Mouse (Mus musculus): ENCODE results near the gene Zfp784. TPM values are rescaled to one million over a fixed set of nuclear protein-coding genes. Genes with fewer than 3 reads are reported as not detected.

Gene Zfp784
- polyA plus RNA-seq, 1 experiment = 6.9 TPM

- TF ChIP-seq CTCF (IDR thresholded peaks at IDR 0.05; ENCODE audit: insufficient read depth, low read length) (no peak), POLR2A (IDR thresholded peaks at IDR 0.05; ENCODE audit: borderline replicate concordance, extremely low read depth, low read depth, low read length) (no peak)
- WGBS = 78% methylated on average over 2 of the region's 2 CpGs
- DNase-seq = no peak
- Histone ChIP-seq H3K4me1 (ENCODE audit: control insufficient read depth, insufficient read depth, low read length) (peaks cover 2% of the 10 kb centered on the region; the same call in 1 of the 2 replicates), H3K4me3 (replicated peaks; ENCODE audit: extremely low read depth, low read depth, low read length) (no peak overlapping the region)
Observed at GRCm38 (mm10) chr7:5076931-5077330, 38.7 kb upstream of the Zfp784 start.

GRCm38 (mm10) chr7:5074984-5075383 is 36.7 kb upstream of the Zfp784 start:
- Histone ChIP-seq H3K4me3 (replicated peaks; ENCODE audit: extremely low read depth, low read depth, low read length) (no peak overlapping the region), H3K4me1 (ENCODE audit: control insufficient read depth, insufficient read depth, low read length) (no peaks in the 10 kb centered on the region; the same call in 1 of the 2 replicates)
- TF ChIP-seq POLR2A (IDR thresholded peaks at IDR 0.05; ENCODE audit: borderline replicate concordance, extremely low read depth, low read depth, low read length) (no peak), CTCF (IDR thresholded peaks at IDR 0.05; ENCODE audit: insufficient read depth, low read length) (no peak)
- WGBS = 88% methylated on average over 5 of the region's 5 CpGs
- DNase-seq = no peak

GRCm38 (mm10) chr7:5073586-5073985 is 35.3 kb upstream of the Zfp784 start:
- no peak for DNase-seq
- no peak overlapping the region for H3K4me3 ChIP-seq (replicated peaks; ENCODE audit: extremely low read depth, low read depth, low read length)
- WGBS = 59% methylated on average over 1 of the region's 1 CpGs
- no peaks in the 10 kb centered on the region; the same call in 1 of the 2 replicates for H3K4me1 ChIP-seq (ENCODE audit: control insufficient read depth, insufficient read depth, low read length)
- TF ChIP-seq CTCF (IDR thresholded peaks at IDR 0.05; ENCODE audit: insufficient read depth, low read length) = no peak
- TF ChIP-seq POLR2A (IDR thresholded peaks at IDR 0.05; ENCODE audit: borderline replicate concordance, extremely low read depth, low read depth, low read length) = no peak

DNA sequence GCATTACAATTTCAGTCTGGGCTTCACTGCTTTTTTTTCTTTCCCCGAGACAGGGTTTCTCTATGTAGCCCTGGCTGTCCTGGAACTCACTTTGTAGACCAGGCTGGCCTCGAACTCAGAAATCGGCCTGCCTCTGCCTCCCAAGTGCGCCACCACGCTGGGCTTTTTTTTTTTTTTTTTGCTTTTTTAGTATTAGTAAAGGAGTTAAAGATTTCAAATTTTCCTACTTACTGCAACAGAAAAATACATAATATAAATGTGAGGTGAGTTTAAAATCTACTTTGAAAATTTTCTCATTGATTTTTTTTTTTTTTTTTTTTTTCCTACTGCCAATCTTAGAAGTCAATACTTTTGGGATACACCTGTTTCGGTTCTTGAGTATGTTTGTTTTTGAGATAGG is 26.6 kb upstream of the Zfp784 start:
- Histone ChIP-seq H3K4me3 (replicated peaks; ENCODE audit: extremely low read depth, low read depth, low read length) (no peak overlapping the region), H3K4me1 (ENCODE audit: control insufficient read depth, insufficient read depth, low read length) (peaks cover 4% of the 10 kb centered on the region)
- 87% methylated on average over 6 of the region's 6 CpGs for WGBS
- no peak for DNase-seq
- TF ChIP-seq CTCF (IDR thresholded peaks at IDR 0.05; ENCODE audit: insufficient read depth, low read length) (no peak), POLR2A (IDR thresholded peaks at IDR 0.05; ENCODE audit: borderline replicate concordance, extremely low read depth, low read depth, low read length) (no peak)

DNA sequence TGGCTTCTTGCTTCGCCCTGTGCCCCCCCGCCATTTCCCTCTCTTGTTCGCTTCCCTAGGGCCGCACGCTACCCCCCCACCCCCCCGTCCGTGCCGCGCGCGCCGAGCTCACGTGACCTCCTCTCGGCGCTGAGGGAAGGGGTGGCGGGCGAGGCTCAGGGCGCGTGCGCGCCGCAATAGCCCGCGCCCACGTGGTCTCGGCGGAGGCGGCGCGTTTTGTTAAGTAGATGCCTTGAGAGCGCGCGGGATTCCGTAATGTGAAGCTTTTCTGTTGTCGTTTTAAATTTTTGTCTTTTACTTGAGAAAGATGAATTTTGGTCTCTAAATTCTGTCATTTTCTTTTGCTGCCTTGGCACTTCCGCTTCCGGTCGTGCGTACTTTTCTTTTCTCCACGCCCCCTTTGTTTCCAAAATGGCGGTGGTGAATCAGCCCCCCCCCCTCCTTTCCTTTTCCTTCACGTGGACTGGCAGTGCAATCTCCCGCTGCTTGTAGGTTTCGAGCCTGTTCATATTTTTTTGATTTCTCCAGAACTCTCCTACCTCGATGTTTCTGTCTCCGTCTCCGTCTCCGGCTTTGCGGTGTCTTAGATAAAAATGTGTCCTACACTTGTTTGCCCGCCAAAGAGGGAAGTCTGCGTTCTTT is 24.2 kb upstream of the Zfp784 start:
- DNase-seq = no peak
- under 1% methylated on average over 50 of the region's 51 CpGs for WGBS
- no peak for TF ChIP-seq CTCF (IDR thresholded peaks at IDR 0.05; ENCODE audit: insufficient read depth, low read length)
- no peak for TF ChIP-seq POLR2A (IDR thresholded peaks at IDR 0.05; ENCODE audit: borderline replicate concordance, extremely low read depth, low read depth, low read length)
- Histone ChIP-seq H3K4me1 (ENCODE audit: control insufficient read depth, insufficient read depth, low read length) (peaks cover 4% of the 10 kb centered on the region), H3K4me3 (replicated peaks; ENCODE audit: extremely low read depth, low read depth, low read length) (peak overlapping the region; percentile 88)

- WGBS = 1% methylated on average over 65 of the region's 65 CpGs
Observed at GRCm38 (mm10) chr7:5061774-5062359, 23.6 kb upstream of the Zfp784 start, which contains the start of gene U2af2. U2af2 (plus strand) TSS chr7:5062143.

DNA sequence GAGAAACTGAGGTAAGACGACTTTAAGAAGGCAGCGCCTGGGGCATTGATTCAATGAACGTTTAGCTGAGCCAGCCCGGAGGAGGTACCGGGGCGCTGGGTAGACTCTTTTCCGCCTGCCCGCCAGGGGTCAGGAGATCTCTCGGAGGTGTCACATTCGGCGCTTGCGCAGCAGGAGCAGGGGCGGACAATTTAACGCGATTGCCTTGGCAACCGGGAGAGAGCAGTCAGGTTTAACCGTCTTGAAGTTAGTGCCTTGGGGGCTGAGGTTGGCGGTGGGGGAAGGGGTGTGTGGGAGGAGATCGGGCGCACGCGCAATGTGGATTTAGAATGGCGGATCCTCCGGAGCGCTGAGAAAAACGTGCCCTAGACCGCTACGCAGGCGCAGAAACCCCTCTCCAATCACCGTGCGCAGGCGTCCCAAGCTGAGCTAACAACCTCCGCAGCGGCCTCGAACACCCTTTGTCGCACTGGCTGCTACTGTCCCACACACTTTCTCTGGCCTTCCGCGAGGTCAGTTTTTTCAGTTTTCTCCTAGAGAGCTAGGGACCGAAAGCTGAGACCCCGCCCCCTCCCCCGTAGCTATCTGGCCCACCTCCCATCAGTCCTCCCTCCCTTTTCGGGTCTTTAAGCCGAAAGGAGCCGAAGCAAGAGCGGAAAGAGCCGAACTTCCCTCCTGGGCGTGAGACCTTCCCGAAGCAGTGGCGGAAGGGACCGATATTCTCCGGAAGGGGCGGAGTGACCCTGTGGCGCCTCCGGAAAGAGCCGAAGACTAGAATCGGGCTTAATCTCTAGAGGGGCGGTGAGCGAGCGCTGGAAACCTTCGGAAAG is 22.9 kb upstream of the Zfp784 start:
- peaks cover 4% of the 10 kb centered on the region for H3K4me1 ChIP-seq (ENCODE audit: control insufficient read depth, insufficient read depth, low read length)
- peak; percentile 47; the same call in 1 of the 2 replicates for TF ChIP-seq POLR2A (IDR thresholded peaks at IDR 0.05; ENCODE audit: borderline replicate concordance, extremely low read depth, low read depth, low read length)
- TF ChIP-seq CTCF (IDR thresholded peaks at IDR 0.05; ENCODE audit: insufficient read depth, low read length) = peak; percentile 54
- peak; percentile 97 for DNase-seq
- WGBS = under 1% methylated on average over 60 of the region's 60 CpGs
- H3K4me3 ChIP-seq (replicated peaks; ENCODE audit: extremely low read depth, low read depth, low read length) = peak overlapping the region; percentile 95

More at GRCm38 (mm10) chr7:5061774-5062359, 23.6 kb upstream of the Zfp784 start, which contains the start of gene U2af2:
- Histone ChIP-seq H3K4me3 (replicated peaks; ENCODE audit: extremely low read depth, low read depth, low read length) (peak within 1 kb of the TSS; percentile 95), H3K4me1 (ENCODE audit: control insufficient read depth, insufficient read depth, low read length) (peaks cover 4% of the 10 kb centered on the region)
- DNase-seq = peak; percentile 92
- TF ChIP-seq CTCF (IDR thresholded peaks at IDR 0.05; ENCODE audit: insufficient read depth, low read length) (no peak), POLR2A (IDR thresholded peaks at IDR 0.05; ENCODE audit: borderline replicate concordance, extremely low read depth, low read depth, low read length) (peak; percentile 77)

- peak; percentile 71 for DNase-seq
- Histone ChIP-seq H3K4me1 (ENCODE audit: control insufficient read depth, insufficient read depth, low read length) (peaks cover 4% of the 10 kb centered on the region), H3K4me3 (replicated peaks; ENCODE audit: extremely low read depth, low read depth, low read length) (peak overlapping the region; percentile 29)
- 2% methylated on average over 27 of the region's 27 CpGs for WGBS
- no peak for TF ChIP-seq POLR2A (IDR thresholded peaks at IDR 0.05; ENCODE audit: borderline replicate concordance, extremely low read depth, low read depth, low read length)
- peak; percentile 73 for TF ChIP-seq CTCF (IDR thresholded peaks at IDR 0.05; ENCODE audit: insufficient read depth, low read length)
Observed at GRCm38 (mm10) chr7:5060239-5060731, 22.0 kb upstream of the Zfp784 start.

GRCm38 (mm10) chr7:5059421-5059820 is 21.2 kb upstream of the Zfp784 start:
- Histone ChIP-seq H3K4me1 (ENCODE audit: control insufficient read depth, insufficient read depth, low read length) (peaks cover 4% of the 10 kb centered on the region), H3K4me3 (replicated peaks; ENCODE audit: extremely low read depth, low read depth, low read length) (no peak overlapping the region)
- WGBS = 83% methylated on average over 12 of the region's 12 CpGs
- TF ChIP-seq CTCF (IDR thresholded peaks at IDR 0.05; ENCODE audit: insufficient read depth, low read length) (no peak), POLR2A (IDR thresholded peaks at IDR 0.05; ENCODE audit: borderline replicate concordance, extremely low read depth, low read depth, low read length) (no peak)
- DNase-seq = no peak

All from lung, adult 2 months (tissue).